Mouse (Mus musculus) CH12.LX (cell line): ENCODE data around the gene Hagh. TPM values are rescaled to one million over a fixed set of nuclear protein-coding genes. Genes with fewer than 3 reads are reported as not detected.

Source experiments
- DNase-seq: peaks from one replicate; pipeline ENCODE4 v3.0.0-alpha.2; 2013; ENCODE audit errors: extremely low read depth
- H3K27ac ChIP-seq: 2 replicates; pipeline ENCODE4 v1.5.1; 2012; ENCODE audit warnings: low read depth, mild to moderate bottlenecking, control low read depth, moderate library complexity; ENCODE audit not compliant: insufficient read depth
- H3K27me3 ChIP-seq: replicated peaks from 2 replicates; pipeline ENCODE3; 2012; ENCODE audit warnings: inconsistent platforms
- H3K36me3 ChIP-seq, 2 experiments: replicated peaks in 1 of 2; 2 replicates each; pipeline versions ENCODE3 to v1.6.1; 2012; ENCODE audit warnings: inconsistent platforms in 1 of 2, low read length in 1 of 2, mild to moderate bottlenecking in 1 of 2, mixed read lengths in 1 of 2, moderate library complexity in 1 of 2; ENCODE audit not compliant: control insufficient read depth in 1 of 2, insufficient read depth in 1 of 2
- H3K4me1 ChIP-seq, 2 experiments: 2 replicates each; pipeline ENCODE4 v1.6.1; 2012; ENCODE audit warnings: inconsistent platforms in 1 of 2, moderate library complexity in 1 of 2; ENCODE audit not compliant: insufficient read depth in 2 of 2, control insufficient read depth in 1 of 2
- H3K4me2 ChIP-seq: 2 replicates; pipeline ENCODE4 v1.6.1; 2012; ENCODE audit warnings: low read depth, mild to moderate bottlenecking, control low read depth; ENCODE audit not compliant: poor library complexity, insufficient read depth, severe bottlenecking
- H3K4me3 ChIP-seq, 3 experiments: fragments of 150-350 bp in 1 of 3; sonication (generic) in 1 of 3; replicated peaks in 1 of 3; 2 replicates each; pipeline versions ENCODE3 to v1.5.1; 2011 to 2012; ENCODE audit warnings: low read depth in 2 of 3, low read length in 2 of 3, mild to moderate bottlenecking in 2 of 3, moderate library complexity in 2 of 3, control low read depth in 1 of 3, improper control_type of control experiment in 1 of 3, inconsistent platforms in 1 of 3, mixed read lengths in 1 of 3; ENCODE audit not compliant: poor library complexity in 1 of 3
- H3K79me2 ChIP-seq: replicated peaks from 2 replicates; pipeline ENCODE4 v1.6.1; 2012; ENCODE audit warnings: mild to moderate bottlenecking, moderate library complexity; ENCODE audit not compliant: control insufficient read depth, poor library complexity, insufficient read depth, severe bottlenecking; ENCODE audit errors: extremely low read depth
- H3K9ac ChIP-seq: 2 replicates; pipeline ENCODE4 v1.6.1; 2012; ENCODE audit warnings: low read depth, mild to moderate bottlenecking, control low read depth, moderate library complexity; ENCODE audit not compliant: insufficient read depth
- H3K9me3 ChIP-seq: replicated peaks from 2 replicates; pipeline ENCODE3; 2012; ENCODE audit warnings: low read length, inconsistent platforms, mixed read lengths
- BHLHE40 ChIP-seq: IDR thresholded peaks from 2 replicates; pipeline ENCODE4 v1.6.1; 2011; ENCODE audit warnings: mild to moderate bottlenecking, low read depth, low read length, improper control_type of control experiment
- CHD2 ChIP-seq: IDR thresholded peaks from 2 replicates; pipeline ENCODE4 v1.6.1; 2011; ENCODE audit warnings: low read length, improper control_type of control experiment
- E2F4 ChIP-seq: IDR thresholded peaks from 2 replicates; pipeline ENCODE4 v1.6.1; 2011; ENCODE audit warnings: low read depth, low read length, improper control_type of control experiment; ENCODE audit not compliant: insufficient replicate concordance
- ELF1 ChIP-seq: IDR thresholded peaks from 2 replicates; pipeline ENCODE4 v1.6.1; 2014; ENCODE audit warnings: low read depth, mild to moderate bottlenecking, inconsistent platforms, low read length, improper control_type of control experiment
- EP300 ChIP-seq: IDR thresholded peaks from 2 replicates; pipeline ENCODE4 v1.6.1; 2011; ENCODE audit warnings: low read length, improper control_type of control experiment
- ETS1 ChIP-seq: conservative IDR thresholded peaks from 2 replicates; pipeline ENCODE4 v1.6.1; 2012; ENCODE audit warnings: low read depth, mild to moderate bottlenecking, inconsistent platforms, low read length, improper control_type of control experiment, moderate library complexity
- GABPA ChIP-seq: IDR thresholded peaks from 2 replicates; pipeline ENCODE4 v1.6.1; 2012; ENCODE audit warnings: low read depth, low read length, improper control_type of control experiment, inconsistent platforms; ENCODE audit not compliant: insufficient replicate concordance
- HCFC1 ChIP-seq: IDR thresholded peaks from 2 replicates; pipeline ENCODE4 v1.6.1; 2012; ENCODE audit warnings: low read depth, mild to moderate bottlenecking, inconsistent platforms, low read length, improper control_type of control experiment
- IRF4 ChIP-seq: IDR thresholded peaks from 2 replicates; pipeline ENCODE4 v1.6.1; 2014; ENCODE audit warnings: low read depth, mild to moderate bottlenecking, inconsistent platforms, low read length, improper control_type of control experiment
- JUND ChIP-seq: conservative IDR thresholded peaks from 2 replicates; pipeline ENCODE4 v1.6.1; 2011; ENCODE audit warnings: low read depth, low read length, improper control_type of control experiment
- KAT2A ChIP-seq: IDR thresholded peaks from 2 replicates; pipeline ENCODE4 v1.6.1; 2012; ENCODE audit warnings: low read length, improper control_type of control experiment, inconsistent platforms; ENCODE audit not compliant: insufficient replicate concordance
- MAX ChIP-seq: IDR thresholded peaks from 2 replicates; pipeline ENCODE4 v1.6.1; 2011; ENCODE audit warnings: low read length, improper control_type of control experiment
- MEF2A ChIP-seq: IDR thresholded peaks from 2 replicates; pipeline ENCODE4 v1.6.1; 2014; ENCODE audit warnings: low read depth, mild to moderate bottlenecking, inconsistent platforms, low read length, improper control_type of control experiment, borderline replicate concordance
- MXI1 ChIP-seq: IDR thresholded peaks from 2 replicates; pipeline ENCODE4 v1.6.1; 2011; ENCODE audit warnings: mild to moderate bottlenecking, low read depth, low read length, improper control_type of control experiment
- MYC ChIP-seq: IDR thresholded peaks from 2 replicates; pipeline ENCODE4 v1.6.1; 2011; ENCODE audit warnings: low read depth, mild to moderate bottlenecking, improper control_type of control experiment, low read length
- NELFE ChIP-seq: IDR thresholded peaks from 2 replicates; pipeline ENCODE4 v1.6.1; 2011; ENCODE audit warnings: low read depth, low read length, improper control_type of control experiment
- NRF1 ChIP-seq: IDR thresholded peaks from 2 replicates; pipeline ENCODE4 v1.6.1; 2014; ENCODE audit warnings: low read depth, mild to moderate bottlenecking, inconsistent platforms, low read length, improper control_type of control experiment, moderate library complexity
- POLR2A ChIP-seq: IDR thresholded peaks from 2 replicates; pipeline ENCODE4 v1.6.1; 2011; ENCODE audit warnings: low read depth, mild to moderate bottlenecking, improper control_type of control experiment, low read length
- POLR2AphosphoS2 ChIP-seq: IDR thresholded peaks from 2 replicates; pipeline ENCODE4 v1.6.1; 2011; ENCODE audit warnings: low read depth, low read length, improper control_type of control experiment
- RCOR1 ChIP-seq: conservative IDR thresholded peaks from 2 replicates; pipeline ENCODE4 v1.6.1; 2012; ENCODE audit warnings: low read depth, mild to moderate bottlenecking, inconsistent platforms, low read length, improper control_type of control experiment
- SIN3A ChIP-seq: IDR thresholded peaks from 2 replicates; pipeline ENCODE4 v1.6.1; 2012; ENCODE audit warnings: low read length, improper control_type of control experiment, inconsistent platforms
- TBP ChIP-seq: conservative IDR thresholded peaks from 2 replicates; pipeline ENCODE4 v1.6.1; 2011; ENCODE audit warnings: low read depth, low read length, improper control_type of control experiment
- TCF12 ChIP-seq: IDR thresholded peaks from 2 replicates; pipeline ENCODE4 v1.6.1; 2014; ENCODE audit warnings: low read depth, mild to moderate bottlenecking, inconsistent platforms, low read length, improper control_type of control experiment
- UBTF ChIP-seq: IDR thresholded peaks from 2 replicates; pipeline ENCODE4 v1.6.1; 2012; ENCODE audit warnings: low read depth, mild to moderate bottlenecking, inconsistent platforms, low read length, improper control_type of control experiment, moderate library complexity
- ZKSCAN1 ChIP-seq: IDR thresholded peaks from 2 replicates; pipeline ENCODE4 v1.6.1; 2012; ENCODE audit warnings: low read depth, inconsistent platforms, low read length, improper control_type of control experiment, borderline replicate concordance
- ZMIZ1 ChIP-seq: IDR thresholded peaks from 2 replicates; pipeline ENCODE4 v1.6.1; 2012; ENCODE audit warnings: low read depth, mild to moderate bottlenecking, inconsistent platforms, low read length, improper control_type of control experiment
- ZNF384 ChIP-seq: IDR thresholded peaks from 2 replicates; pipeline ENCODE4 v1.6.1; 2012; ENCODE audit warnings: low read depth, low read length, improper control_type of control experiment, inconsistent platforms
- dilution Hi-C: fragments of 300-500 bp; cut with MboI; formaldehyde crosslinking; loops from 2 replicates; pipeline ENCODE4 v1.14.3; 2020; ENCODE audit warnings: low sequenced_read_pairs; ENCODE audit not compliant: extremely low pct_unique_long_range_greater_than_20kb, extremely low pct_ligation_motif_present
- in situ Hi-C: fragments of 300-500 bp; cut with MboI; formaldehyde crosslinking; loops from 3 replicates; pipeline ENCODE4 v1.14.3; 2019; ENCODE audit warnings: low sequenced_read_pairs, low pct_ligation_motif_present, low pct_unique_long_range_greater_than_20kb, mixed read lengths
- polyA plus RNA-seq: library from polyadenylated mRNA; unstranded; fragments of >175 nt; gene quantifications from 2 replicates; pipeline ENCODE4 v1.2.1, GENCODE M21; 2012; ENCODE audit warnings: low read depth; ENCODE audit not compliant: insufficient read length
- total RNA-seq, 2 experiments: library from RNA; depleted of rRNA; stranded (reverse); fragments of 300-350 nt in 1 of 2; fragments of >200 nt in 1 of 2; gene quantifications; 2 replicates each; pipeline ENCODE4 v1.2.3; 2012 to 2014

The Hagh gene
- total and polyA plus RNA-seq, 3 experiments, result 18.9 to 31.0 (median 27.3) TPM

DNA sequence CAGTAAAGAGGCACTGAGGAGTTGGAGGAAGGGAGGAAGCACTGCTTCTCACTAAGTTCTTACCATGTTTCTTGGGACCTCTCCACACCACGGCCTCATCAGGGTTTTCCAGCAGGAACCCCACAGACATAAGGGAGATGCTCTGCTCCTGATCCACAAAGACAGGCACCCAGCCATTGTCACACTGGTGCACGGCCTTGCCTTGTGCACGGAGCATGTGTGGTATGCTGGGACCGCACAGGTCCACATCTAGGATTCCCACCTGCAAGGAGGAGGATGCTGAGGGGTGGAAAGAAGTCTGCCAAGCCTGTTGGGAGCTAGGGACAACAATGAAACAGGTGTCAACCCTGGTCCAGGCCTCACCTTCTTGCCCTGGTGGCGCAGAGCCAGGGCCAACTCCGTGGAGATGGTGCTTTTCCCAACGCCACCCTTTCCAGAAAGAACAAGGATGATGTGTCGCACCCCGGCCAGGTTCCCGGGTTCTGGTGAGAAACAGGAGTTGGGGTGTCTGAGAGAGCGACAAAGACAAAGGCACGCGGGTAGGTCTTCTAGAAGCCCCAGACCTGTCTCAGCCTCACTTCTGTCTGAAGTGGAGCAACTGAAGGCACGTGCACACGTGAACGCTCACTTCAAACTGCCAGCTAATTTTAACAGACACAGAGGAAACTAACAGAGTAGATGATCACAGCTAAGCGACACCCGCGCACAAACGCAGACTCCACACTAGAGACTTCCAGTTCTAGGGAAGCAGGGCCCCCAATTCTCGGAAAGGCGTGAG is 45.6 kb downstream of the Hagh start:
- Histone ChIP-seq H3K4me2 (peak overlapping the region; percentile 82), H3K27me3 (no peaks in the 10 kb centered on the region), H3K4me1 (peaks cover 11 to 62% of the 10 kb centered on the region in 2 experiments), H3K27ac (no peak overlapping the region; the same call in 1 of the 2 replicates), H3K79me2 (peaks cover 17% of the 10 kb centered on the region), H3K36me3 (peaks cover 44 to 78% of the 10 kb centered on the region in 2 experiments), H3K4me3 (peak overlapping the region; percentile 89 to 94 (median 92)), H3K9me3 (no peaks in the 10 kb centered on the region), H3K9ac (peak overlapping the region; percentile 37)
- dilution Hi-C loops, result no loop called here
- in situ Hi-C loops, result loop anchor here (5.0 kb wide), 2 partner anchors 33 to 143 kb away; partner anchors contain the start of gene Fahd1
- TF ChIP-seq BHLHE40 (peak; percentile 81), MYC (no peak)
- no peak for DNase-seq

DNA sequence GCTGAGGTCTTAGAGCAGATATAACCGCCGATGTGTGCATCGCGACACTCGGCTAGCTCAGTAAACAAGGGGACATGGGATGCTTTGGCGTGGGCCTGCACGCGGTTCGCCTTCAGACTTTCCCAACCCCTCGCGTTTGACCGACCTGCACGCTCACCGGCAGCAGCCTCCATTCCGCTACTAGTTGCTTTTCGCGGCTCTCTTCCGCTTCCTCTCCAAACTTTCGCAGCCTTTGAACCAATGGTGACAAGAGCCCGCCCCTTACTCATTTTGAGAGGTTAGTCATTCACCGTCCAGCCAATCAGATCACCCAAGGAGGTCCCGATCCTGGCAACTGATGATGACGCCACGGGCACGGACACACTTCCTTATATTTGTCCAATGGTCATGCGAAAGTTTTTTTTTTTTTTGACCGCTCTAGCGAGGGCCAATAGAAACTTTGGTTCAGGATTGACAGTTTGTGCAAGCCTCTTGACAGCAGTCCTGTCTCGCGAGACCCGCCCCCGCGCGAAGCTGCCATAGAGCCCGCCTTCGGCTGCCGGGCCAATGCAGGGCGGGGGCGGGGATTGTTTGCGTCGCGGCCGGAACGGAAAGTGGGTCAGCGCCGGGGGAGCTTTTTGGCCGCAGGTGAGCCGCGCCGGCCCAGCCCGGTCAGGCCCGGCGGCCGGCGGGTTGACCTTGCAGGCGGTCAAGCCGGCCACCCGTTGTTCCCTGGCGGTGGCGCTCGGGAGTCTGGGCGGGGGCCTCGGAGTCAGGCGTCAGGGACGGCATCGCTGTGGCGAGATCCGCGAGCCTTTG is 46.4 kb downstream of the Hagh start, which contains the start of the genes Nubp2 and Spsb3:
Nubp2 (minus strand) TSS at position 216 of the 798 bp plus-strand sequence.
Spsb3 (plus strand) TSS at position 510 of the 798 bp plus-strand sequence.
- peak within 1 kb of the TSS; percentile 89 to 94 (median 92) for H3K4me3 ChIP-seq
- peaks cover 13 to 69% of the 10 kb centered on the region in 2 experiments for H3K4me1 ChIP-seq
- TF ChIP-seq ETS1 (no peak), NRF1 (peak; percentile 35), BHLHE40 (peak; percentile 40; the same call in 1 of the 2 replicates), MXI1 (peak; percentile 91), RCOR1 (no peak), ZNF384 (peak; percentile 100), MAX (peak; percentile 81), CHD2 (peak; percentile 99), TBP (peak; percentile 75; the same call in 1 of the 2 replicates), JUND (0 out of 2 replicates have a peak, but pooled peaks have one; percentile 31), E2F4 (peak; percentile 64; the same call in 1 of the 2 replicates), IRF4 (no peak; the same call in none of the 2 replicates), GABPA (peak; percentile 28; the same call in 1 of the 2 replicates), POLR2AphosphoS2 (peak; percentile 60; the same call in 1 of the 2 replicates), TCF12 (peak; percentile 66), KAT2A (peak; percentile 93; the same call in 1 of the 2 replicates), UBTF (no peak; the same call in 1 of the 2 replicates), NELFE (peak; percentile 73), ZKSCAN1 (no peak; the same call in 1 of the 2 replicates), ZMIZ1 (peak; percentile 33; the same call in 1 of the 2 replicates), EP300 (no peak), MEF2A (peak; percentile 40; the same call in 1 of the 2 replicates), POLR2A (peak; percentile 76), MYC (peak; percentile 57; the same call in 1 of the 2 replicates), SIN3A (peak; percentile 100), ELF1 (peak; percentile 100), HCFC1 (peak; percentile 96)
- H3K9ac ChIP-seq, result peak within 1 kb of the TSS; percentile 70
- H3K79me2 ChIP-seq, result peaks cover 17% of the 10 kb centered on the region
- in situ Hi-C loops (loop anchor here (5.0 kb wide), 2 partner anchors 34 to 144 kb away; partner anchors contain the start of gene Fahd1), dilution Hi-C loops (no loop called here)
- H3K9me3 ChIP-seq, result no peaks in the 10 kb centered on the region
- peaks cover 50 to 78% of the 10 kb centered on the region in 2 experiments for H3K36me3 ChIP-seq
- H3K4me2 ChIP-seq, result peak within 1 kb of the TSS; percentile 85
- peak; percentile 99 for DNase-seq
- H3K27me3 ChIP-seq, result no peaks in the 10 kb centered on the region
- no peak within 1 kb of the TSS; the same call in 1 of the 2 replicates for H3K27ac ChIP-seq
